Mouse (Mus musculus): ENCODE results near the gene Rcc1l. TPM values are rescaled to one million over a fixed set of nuclear protein-coding genes. Genes with fewer than 3 reads are reported as not detected.

The Rcc1l gene
- polyA plus RNA-seq, 1 experiment, result 16.9 TPM

- no peak overlapping the region for H3ac ChIP-seq (ENCODE audit: control insufficient read depth, insufficient read length)
- TF ChIP-seq REST (IDR thresholded peaks at IDR 0.05; ENCODE audit: insufficient read depth, insufficient read length), result no peak
- TF ChIP-seq POLR2AphosphoS2 (IDR thresholded peaks at IDR 0.05; ENCODE audit: insufficient read length, low read depth), result no peak
- no peak for TF ChIP-seq TCF3 (IDR thresholded peaks at IDR 0.05; ENCODE audit: insufficient read length, low read depth)
- no peak for TF ChIP-seq CEBPB (IDR thresholded peaks at IDR 0.05; ENCODE audit: insufficient read depth, poor library complexity, severe bottlenecking)
- no peak for TF ChIP-seq TCF12 (IDR thresholded peaks at IDR 0.05; ENCODE audit: insufficient read depth, poor library complexity, severe bottlenecking)
- no peak for TF ChIP-seq MYOD1 (IDR thresholded peaks at IDR 0.05; ENCODE audit: control insufficient read depth in 1 of 3, insufficient read length in 2 of 3, low read depth in 2 of 3)
- TF ChIP-seq MAX (IDR thresholded peaks at IDR 0.05; ENCODE audit: low read depth), result no peak
- no peak for TF ChIP-seq USF1 (IDR thresholded peaks at IDR 0.05; ENCODE audit: low read depth)
- no peak for TF ChIP-seq POLR2A (IDR thresholded peaks at IDR 0.05; ENCODE audit: insufficient read length, low read depth)
- TF ChIP-seq SRF (IDR thresholded peaks at IDR 0.05; ENCODE audit: control insufficient read depth, insufficient read length, low read depth), result no peak
- no peak for TF ChIP-seq E2F4 (IDR thresholded peaks at IDR 0.05; ENCODE audit: insufficient read depth)
- no peak for TF ChIP-seq MYOG (IDR thresholded peaks at IDR 0.05; ENCODE audit: control insufficient read depth in 1 of 3, insufficient read depth in 1 of 3, insufficient read length in 2 of 3, low read depth in 2 of 3)
- H3K79me2 ChIP-seq (ENCODE audit: control insufficient read depth, insufficient read depth), result no peaks in the 10 kb centered on the region
Measured at GRCm38 (mm10) chr5:134217900-134218299, 41.3 kb upstream of the Rcc1l start.

GRCm38 (mm10) chr5:134214021-134214806 is 37.6 kb upstream of the Rcc1l start:
- no peaks in the 10 kb centered on the region for H3K79me2 ChIP-seq (ENCODE audit: control insufficient read depth, insufficient read depth)
- no peak overlapping the region for H3K4me3 ChIP-seq
- H3K27me3 ChIP-seq (ENCODE audit: control insufficient read depth, insufficient read depth, insufficient read length), result no peaks in the 10 kb centered on the region
- H3K36me3 ChIP-seq (ENCODE audit: control insufficient read depth, insufficient read depth), result no peaks in the 10 kb centered on the region
- H3K4me2 ChIP-seq (ENCODE audit: low read depth), result no peak overlapping the region
- no peak overlapping the region for H3ac ChIP-seq (ENCODE audit: control insufficient read depth, insufficient read length)
- TF ChIP-seq SRF (IDR thresholded peaks at IDR 0.05; ENCODE audit: control insufficient read depth, insufficient read length, low read depth), result no peak
- no peak for TF ChIP-seq POLR2A (IDR thresholded peaks at IDR 0.05; ENCODE audit: insufficient read length, low read depth)
- TF ChIP-seq E2F4 (IDR thresholded peaks at IDR 0.05; ENCODE audit: insufficient read depth), result no peak
- no peak for TF ChIP-seq TCF12 (IDR thresholded peaks at IDR 0.05; ENCODE audit: insufficient read depth, poor library complexity, severe bottlenecking)
- TF ChIP-seq CEBPB (IDR thresholded peaks at IDR 0.05; ENCODE audit: insufficient read depth, poor library complexity, severe bottlenecking), result no peak
- no peak for TF ChIP-seq TCF3 (IDR thresholded peaks at IDR 0.05; ENCODE audit: insufficient read length, low read depth)
- TF ChIP-seq MYOG (IDR thresholded peaks at IDR 0.05; ENCODE audit: control insufficient read depth in 1 of 3, insufficient read depth in 1 of 3, insufficient read length in 2 of 3, low read depth in 2 of 3), result no peak
- TF ChIP-seq MAX (IDR thresholded peaks at IDR 0.05; ENCODE audit: low read depth), result no peak
- no peak for TF ChIP-seq MYOD1 (IDR thresholded peaks at IDR 0.05; ENCODE audit: control insufficient read depth in 1 of 3, insufficient read length in 2 of 3, low read depth in 2 of 3)

More at GRCm38 (mm10) chr5:134217900-134218299, 41.3 kb upstream of the Rcc1l start:
- Histone ChIP-seq H3K36me3 (ENCODE audit: control insufficient read depth, insufficient read depth) (no peaks in the 10 kb centered on the region), H3K4me3 (no peak overlapping the region), H3K27me3 (ENCODE audit: control insufficient read depth, insufficient read depth, insufficient read length) (no peaks in the 10 kb centered on the region), H3K4me2 (ENCODE audit: low read depth) (no peak overlapping the region)

GRCm38 (mm10) chr5:134209931-134210554 is 33.5 kb upstream of the Rcc1l start:
- Histone ChIP-seq H3K36me3 (ENCODE audit: control insufficient read depth, insufficient read depth) (no peaks in the 10 kb centered on the region), H3K4me3 (no peak overlapping the region), H3K4me2 (ENCODE audit: low read depth) (no peak overlapping the region), H3ac (ENCODE audit: control insufficient read depth, insufficient read length) (no peak overlapping the region), H3K79me2 (ENCODE audit: control insufficient read depth, insufficient read depth) (no peaks in the 10 kb centered on the region), H3K27me3 (ENCODE audit: control insufficient read depth, insufficient read depth, insufficient read length) (no peaks in the 10 kb centered on the region)
- TF ChIP-seq POLR2A (IDR thresholded peaks at IDR 0.05; ENCODE audit: insufficient read length, low read depth), result no peak
- no peak for TF ChIP-seq E2F4 (IDR thresholded peaks at IDR 0.05; ENCODE audit: insufficient read depth)
- TF ChIP-seq TCF12 (IDR thresholded peaks at IDR 0.05; ENCODE audit: insufficient read depth, poor library complexity, severe bottlenecking), result no peak
- no peak for TF ChIP-seq TCF3 (IDR thresholded peaks at IDR 0.05; ENCODE audit: insufficient read length, low read depth)
- no peak for TF ChIP-seq SRF (IDR thresholded peaks at IDR 0.05; ENCODE audit: control insufficient read depth, insufficient read length, low read depth)
- TF ChIP-seq POLR2AphosphoS2 (IDR thresholded peaks at IDR 0.05; ENCODE audit: insufficient read length, low read depth), result no peak
- no peak for TF ChIP-seq MAX (IDR thresholded peaks at IDR 0.05; ENCODE audit: low read depth)
- no peak for TF ChIP-seq USF1 (IDR thresholded peaks at IDR 0.05; ENCODE audit: low read depth)
- no peak for TF ChIP-seq CEBPB (IDR thresholded peaks at IDR 0.05; ENCODE audit: insufficient read depth, poor library complexity, severe bottlenecking)
- no peak for TF ChIP-seq MYOD1 (IDR thresholded peaks at IDR 0.05; ENCODE audit: control insufficient read depth in 1 of 3, insufficient read length in 2 of 3, low read depth in 2 of 3)
- TF ChIP-seq REST (IDR thresholded peaks at IDR 0.05; ENCODE audit: insufficient read depth, insufficient read length), result no peak
- no peak for TF ChIP-seq MYOG (IDR thresholded peaks at IDR 0.05; ENCODE audit: control insufficient read depth in 1 of 3, insufficient read depth in 1 of 3, insufficient read length in 2 of 3, low read depth in 2 of 3)

- Histone ChIP-seq H3K4me2 (ENCODE audit: low read depth) (no peak overlapping the region), H3K36me3 (ENCODE audit: control insufficient read depth, insufficient read depth) (no peaks in the 10 kb centered on the region), H3K4me3 (no peak overlapping the region), H3ac (ENCODE audit: control insufficient read depth, insufficient read length) (no peak overlapping the region), H3K79me2 (ENCODE audit: control insufficient read depth, insufficient read depth) (no peaks in the 10 kb centered on the region), H3K27me3 (ENCODE audit: control insufficient read depth, insufficient read depth, insufficient read length) (no peaks in the 10 kb centered on the region)
- TF ChIP-seq USF1 (IDR thresholded peaks at IDR 0.05; ENCODE audit: low read depth) (no peak), TCF12 (IDR thresholded peaks at IDR 0.05; ENCODE audit: insufficient read depth, poor library complexity, severe bottlenecking) (no peak), REST (IDR thresholded peaks at IDR 0.05; ENCODE audit: insufficient read depth, insufficient read length) (no peak), E2F4 (IDR thresholded peaks at IDR 0.05; ENCODE audit: insufficient read depth) (no peak), TCF3 (IDR thresholded peaks at IDR 0.05; ENCODE audit: insufficient read length, low read depth) (no peak), MYOD1 (IDR thresholded peaks at IDR 0.05; ENCODE audit: control insufficient read depth in 1 of 3, insufficient read length in 2 of 3, low read depth in 2 of 3) (no peak), CEBPB (IDR thresholded peaks at IDR 0.05; ENCODE audit: insufficient read depth, poor library complexity, severe bottlenecking) (no peak), POLR2A (IDR thresholded peaks at IDR 0.05; ENCODE audit: insufficient read length, low read depth) (no peak), POLR2AphosphoS2 (IDR thresholded peaks at IDR 0.05; ENCODE audit: insufficient read length, low read depth) (no peak), SRF (IDR thresholded peaks at IDR 0.05; ENCODE audit: control insufficient read depth, insufficient read length, low read depth) (no peak), MYOG (IDR thresholded peaks at IDR 0.05; ENCODE audit: control insufficient read depth in 1 of 3, insufficient read depth in 1 of 3, insufficient read length in 2 of 3, low read depth in 2 of 3) (no peak), MAX (IDR thresholded peaks at IDR 0.05; ENCODE audit: low read depth) (no peak)
Measured at GRCm38 (mm10) chr5:134206721-134207120, 30.1 kb upstream of the Rcc1l start.
